Mouse (Mus musculus) kidney, postnatal 14 days (tissue): ENCODE measurements at regions not wholly inside any gene's neighbourhood (a gene's known extent, or its start where the extent isn't known, plus 50 kb on each side); places are given as distances from the start of the nearest gene placed in this dataset.

Experiments used
- DNase-seq: peaks from one replicate; pipeline ENCODE4 v3.0.0; 2022; ENCODE audit warnings: mixed read lengths

GRCm38 (mm10) chr1:77933095-77933766 lies 263.7 kb downstream of the Pax3 start:
- DNase-seq: no peak

- no peak for DNase-seq
Measured at GRCm38 (mm10) chr1:77932226-77932625, 264.7 kb downstream of the Pax3 start.

- DNase-seq: peak; percentile 3
Measured at GRCm38 (mm10) chr1:77930661-77931060, 266.3 kb downstream of the Pax3 start.

GRCm38 (mm10) chr1:77929552-77929951 lies 267.4 kb downstream of the Pax3 start:
- no peak for DNase-seq

- no peak for DNase-seq
Measured at GRCm38 (mm10) chr1:77926146-77926545, 270.8 kb downstream of the Pax3 start.

GRCm38 (mm10) chr1:77896226-77896625 lies 300.7 kb downstream of the Pax3 start:
- DNase-seq: peak; percentile 22

GRCm38 (mm10) chr1:77879026-77879425 lies 317.9 kb downstream of the Pax3 start:
- DNase-seq: no peak

GRCm38 (mm10) chr1:77870125-77870524 lies 326.8 kb downstream of the Pax3 start:
- no peak for DNase-seq

- no peak for DNase-seq
Measured at GRCm38 (mm10) chr1:77869174-77869573, 327.8 kb downstream of the Pax3 start.

- no peak for DNase-seq
Measured at GRCm38 (mm10) chr1:77859931-77860330, 337.0 kb downstream of the Pax3 start.

GRCm38 (mm10) chr1:77854366-77854765 lies 339.5 kb upstream of the Epha4 start:
- DNase-seq: no peak

- DNase-seq: no peak
Measured at GRCm38 (mm10) chr1:77847766-77848615, 333.1 kb upstream of the Epha4 start.

- DNase-seq: no peak
Measured at GRCm38 (mm10) chr1:77846039-77846727, 331.3 kb upstream of the Epha4 start.

- DNase-seq: no peak
Measured at GRCm38 (mm10) chr1:77840672-77841071, 325.8 kb upstream of the Epha4 start.

- no peak for DNase-seq
Measured at GRCm38 (mm10) chr1:77832174-77832573, 317.3 kb upstream of the Epha4 start.

- no peak for DNase-seq
Measured at GRCm38 (mm10) chr1:77824716-77825387, 310.0 kb upstream of the Epha4 start.

GRCm38 (mm10) chr1:77823801-77824687 lies 309.2 kb upstream of the Epha4 start:
- peak; percentile 9 for DNase-seq

- no peak for DNase-seq
Measured at GRCm38 (mm10) chr1:77820101-77820500, 305.2 kb upstream of the Epha4 start.

GRCm38 (mm10) chr1:77815451-77815850 lies 300.6 kb upstream of the Epha4 start:
- DNase-seq: no peak

GRCm38 (mm10) chr1:77811573-77811972 lies 296.7 kb upstream of the Epha4 start:
- DNase-seq: no peak

GRCm38 (mm10) chr1:77790974-77791373 lies 276.1 kb upstream of the Epha4 start:
- no peak for DNase-seq

- DNase-seq: peak; percentile 19
Measured at GRCm38 (mm10) chr1:77754326-77754725, 239.4 kb upstream of the Epha4 start.
